Mouse (Mus musculus) T-cell, adult 2 months (primary cell): ENCODE measurements around the gene Aqp9.
"Not testable (repeated sequence)": the region's sequence is repeated elsewhere in the genome, so short reads cannot be mapped to it uniquely, and the experiment has no call there.

Experiments
- DNase-seq: peaks from one replicate; pipeline ENCODE4 v3.0.0; 2022; ENCODE audit warnings: low spot score

Aqp9 gene

GRCm38 (mm10) chr9:71138936-71139335 lies 29.5 kb downstream of the Aqp9 start:
- no peak for DNase-seq

GRCm38 (mm10) chr9:71137267-71137945 lies 31.1 kb downstream of the Aqp9 start:
- DNase-seq: no peak

GRCm38 (mm10) chr9:71135073-71135472 lies 33.4 kb downstream of the Aqp9 start:
- DNase-seq: no peak

- no peak for DNase-seq
These were observed 35.3 kb downstream of the Aqp9 start for GRCm38 (mm10) chr9:71133190-71133589.

GRCm38 (mm10) chr9:71131822-71132221 lies 36.7 kb downstream of the Aqp9 start:
- no peak for DNase-seq

DNA sequence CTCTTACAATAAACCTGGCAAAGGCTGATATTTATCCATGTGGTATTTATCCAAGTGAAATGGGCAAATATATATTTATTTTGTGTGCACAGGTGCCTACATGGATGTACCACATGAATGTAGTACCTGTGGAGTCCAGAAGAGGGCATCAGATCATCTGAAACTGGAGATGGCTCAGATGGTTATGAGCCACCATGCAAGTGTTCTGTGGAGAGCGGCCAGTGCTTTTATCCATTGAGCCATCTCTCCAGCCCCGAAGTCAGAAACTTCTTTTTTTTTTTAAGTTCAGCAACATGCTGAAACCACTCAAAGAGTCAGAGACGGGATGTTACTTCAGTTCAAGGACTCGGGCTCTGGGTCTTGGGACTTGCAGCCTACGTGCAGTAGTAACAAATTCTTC lies 39.6 kb downstream of the Aqp9 start:
- peak; percentile 59 for DNase-seq

GRCm38 (mm10) chr9:71126205-71126604 lies 42.3 kb downstream of the Aqp9 start:
- peak; percentile 10 for DNase-seq

DNA sequence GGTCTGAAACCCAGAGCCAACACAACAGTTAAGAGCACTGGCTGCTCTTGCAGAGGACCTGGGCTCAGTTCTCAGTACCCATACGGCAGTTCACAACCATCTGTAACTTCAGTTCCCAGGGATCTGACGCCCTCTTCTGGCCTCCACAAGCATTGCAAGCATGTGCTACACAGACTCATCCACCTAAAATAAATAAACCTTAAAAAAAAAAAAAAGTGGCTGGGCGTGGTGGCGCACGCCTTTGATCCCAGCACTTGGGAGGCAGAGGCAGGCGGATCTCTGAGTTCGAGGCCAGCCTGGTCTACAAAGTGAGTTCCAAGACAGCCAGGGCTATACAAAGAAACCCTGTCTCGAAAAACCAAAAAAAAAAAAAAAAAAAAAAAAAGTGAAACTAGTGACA lies 45.4 kb downstream of the Aqp9 start:
- DNase-seq: not testable (repeated sequence)

DNA sequence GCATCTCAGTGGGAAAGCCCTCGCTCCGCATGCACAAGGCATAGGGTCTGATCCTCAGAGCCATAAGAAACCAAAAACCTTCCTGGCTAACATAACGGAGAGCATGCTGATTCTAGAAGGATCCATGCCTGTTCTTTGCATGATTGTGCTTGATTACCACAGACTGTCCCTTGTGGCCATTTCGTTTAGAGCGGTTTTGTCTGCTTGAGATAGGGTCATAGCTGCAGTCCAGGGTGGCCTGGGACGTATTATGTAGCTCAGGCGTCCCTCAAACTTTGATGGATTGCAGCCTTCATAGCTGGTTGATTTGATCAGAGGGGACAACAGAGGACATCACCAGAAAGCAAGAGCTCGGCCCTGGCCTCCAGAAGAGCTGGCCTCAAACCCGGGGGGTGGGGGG lies 47.6 kb downstream of the Aqp9 start:
- no peak for DNase-seq

- no peak for DNase-seq
These were observed 55.3 kb downstream of the Aqp9 start for GRCm38 (mm10) chr9:71113166-71113565.

- no peak for DNase-seq
These were observed 65.0 kb downstream of the Aqp9 start for GRCm38 (mm10) chr9:71103521-71103920.

GRCm38 (mm10) chr9:71094066-71094465 lies 74.4 kb downstream of the Aqp9 start:
- DNase-seq: no peak

DNA sequence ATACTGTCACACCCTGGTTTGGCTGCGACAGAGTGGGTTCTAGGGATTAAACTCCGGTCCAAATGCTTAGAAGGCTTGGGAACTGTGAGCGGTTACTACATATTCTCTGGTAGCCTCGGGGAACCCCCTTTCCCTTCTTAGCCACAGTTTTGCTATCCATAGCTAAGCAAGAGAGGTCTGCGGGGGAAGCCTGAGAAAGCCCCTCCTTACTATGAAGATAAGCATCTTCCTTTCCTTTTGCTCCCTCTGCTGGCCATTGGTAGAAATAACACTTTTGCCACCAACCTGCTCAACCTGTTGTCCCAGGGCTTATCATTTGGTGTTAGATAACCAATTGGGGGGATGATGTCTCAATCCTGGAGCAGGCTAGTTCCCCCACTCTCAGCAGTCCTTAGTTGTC lies 76.4 kb downstream of the Aqp9 start:
- DNase-seq: peak; percentile 35

DNA sequence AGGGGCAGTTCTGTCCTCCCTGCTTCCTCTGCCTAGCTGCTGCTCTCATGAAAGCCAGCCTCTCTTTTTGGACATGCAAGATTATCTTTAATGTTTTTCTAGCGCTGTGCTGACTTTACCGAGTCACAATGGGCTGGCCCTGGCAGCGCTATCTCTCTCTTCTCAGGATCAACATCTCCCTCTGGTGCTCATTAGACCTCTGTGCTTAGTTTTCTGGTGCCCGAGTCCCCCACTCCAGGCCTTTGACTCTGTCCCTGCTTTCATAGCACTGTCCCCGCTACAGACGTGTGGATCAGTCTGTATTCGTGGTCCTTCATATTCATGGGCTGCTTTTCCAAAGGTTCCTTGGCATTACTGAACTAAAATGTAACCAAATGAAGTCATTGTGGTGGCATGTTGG lies 89.3 kb downstream of the Aqp9 start:
- DNase-seq: no peak

DNA sequence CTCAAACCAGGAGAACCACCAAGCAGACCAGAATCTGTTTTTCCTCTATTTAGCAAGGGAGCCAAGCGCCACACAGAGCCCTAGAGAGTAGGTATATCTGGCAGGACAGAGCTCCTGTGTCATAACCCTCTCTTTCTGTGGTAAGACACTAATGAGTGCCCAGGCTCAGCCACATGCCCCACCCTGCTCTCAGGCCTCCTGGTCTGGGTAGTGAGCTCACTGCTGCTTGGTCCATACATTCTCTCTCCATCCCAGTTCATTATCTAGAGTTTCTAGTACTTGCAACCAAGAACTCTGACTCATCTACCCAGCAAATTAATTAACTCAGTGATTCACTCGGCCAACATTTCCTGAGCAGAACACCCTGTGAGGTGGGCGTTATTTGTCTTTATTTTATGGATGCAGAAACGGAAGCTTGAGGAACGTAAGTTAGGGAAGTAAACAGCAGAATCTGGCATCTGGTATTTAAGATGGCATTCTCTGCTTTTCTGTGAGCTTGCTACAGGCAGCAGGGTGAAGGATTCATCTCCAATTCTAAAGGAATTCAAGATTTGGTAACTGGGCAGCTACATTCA lies 91.1 kb downstream of the Aqp9 start:
- no peak for DNase-seq

- DNase-seq: no peak
These were observed 92.3 kb downstream of the Aqp9 start for GRCm38 (mm10) chr9:71076201-71076648.

DNA sequence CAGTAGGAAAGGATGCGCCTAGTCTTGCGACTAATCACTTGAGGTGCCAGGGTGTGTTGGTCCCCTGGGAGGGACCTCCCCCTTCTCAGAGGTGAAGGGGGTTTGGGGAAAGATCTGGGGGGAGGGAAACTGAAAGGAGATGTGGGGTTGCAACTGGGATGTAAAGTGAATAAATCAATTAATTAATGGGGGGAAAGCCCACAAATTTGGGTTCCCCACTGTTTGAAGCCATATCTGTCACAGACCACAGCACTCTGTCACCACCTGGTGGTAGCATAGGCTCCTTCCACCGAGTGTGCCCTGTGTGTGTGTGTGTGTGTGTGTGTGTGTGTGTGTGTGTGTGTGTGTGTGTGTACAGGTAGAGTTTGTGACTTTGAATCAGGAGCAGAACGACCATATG lies 94.7 kb downstream of the Aqp9 start:
- peak; percentile 12 for DNase-seq

- no peak for DNase-seq
These were observed 95.4 kb downstream of the Aqp9 start for GRCm38 (mm10) chr9:71073076-71073475.

- DNase-seq: no peak
These were observed 96.0 kb downstream of the Aqp9 start for GRCm38 (mm10) chr9:71072502-71072901.

DNA sequence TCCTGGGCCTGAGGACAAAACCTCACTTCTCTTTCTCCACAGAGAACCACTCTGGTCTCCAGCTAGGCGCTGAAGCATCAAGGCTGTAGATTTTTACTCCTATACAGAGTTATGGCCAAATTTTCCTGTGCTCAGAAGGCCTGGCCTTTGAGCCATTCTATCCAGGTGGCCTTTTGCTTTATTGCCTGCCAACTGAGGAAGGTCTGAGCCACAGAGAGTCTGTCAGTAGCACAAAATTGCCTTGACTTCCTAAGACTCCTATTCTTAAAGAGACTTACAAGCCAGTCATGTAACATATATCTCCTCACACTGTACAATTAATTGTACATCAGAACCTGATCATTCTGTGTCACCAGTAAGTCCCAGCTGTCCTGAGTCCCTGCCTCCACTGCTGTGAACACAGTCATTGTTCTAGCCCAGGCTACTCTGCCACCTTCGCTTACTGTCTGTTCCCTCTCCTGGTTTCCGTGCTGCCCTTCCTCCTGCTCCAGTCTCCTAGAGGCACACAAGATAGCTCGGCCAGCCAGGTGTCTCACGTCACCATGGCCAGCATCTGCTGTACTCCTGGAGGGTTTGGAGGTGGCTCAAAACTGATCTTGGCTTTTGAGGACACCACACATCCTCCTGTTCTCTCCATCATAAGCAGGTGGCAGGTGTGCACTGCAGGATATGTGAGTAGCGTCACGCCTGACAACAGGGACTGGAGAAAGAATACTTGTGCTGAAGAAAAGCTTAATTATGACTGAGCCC lies 96.7 kb downstream of the Aqp9 start:
- no peak for DNase-seq

DNA sequence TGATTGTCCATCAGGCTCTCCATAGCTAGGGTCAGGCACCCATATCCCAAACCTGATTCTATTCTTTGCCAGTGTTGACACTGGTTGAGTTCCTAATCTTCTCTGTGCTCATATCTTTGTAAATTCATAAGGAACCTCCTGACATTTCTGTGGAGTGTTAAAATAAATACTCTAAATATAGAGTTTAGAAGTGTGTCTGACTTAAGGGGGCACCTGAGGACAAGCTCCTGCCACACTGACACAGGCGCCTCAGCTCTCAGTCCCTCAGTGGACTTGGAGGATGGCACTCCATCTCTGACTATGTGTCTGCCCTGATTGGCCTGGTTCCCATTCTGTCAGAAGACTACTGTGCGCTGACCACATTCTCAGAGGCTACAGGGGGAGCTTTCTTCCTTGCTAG lies 97.9 kb downstream of the Aqp9 start:
- no peak for DNase-seq

GRCm38 (mm10) chr9:71068866-71069390 lies 99.6 kb downstream of the Aqp9 start:
- DNase-seq: no peak

- no peak for DNase-seq
These were observed 101.3 kb downstream of the Aqp9 start for GRCm38 (mm10) chr9:71067156-71067555.
